Mouse (Mus musculus) lung, postnatal 0 days (tissue): ENCODE data around the gene Rilp.

ENCODE experiments used
- CTCF ChIP-seq: IDR thresholded peaks from 2 replicates; pipeline ENCODE4 v1.5.1; 2016; ENCODE audit warnings: antibody characterized with exemption, mild to moderate bottlenecking
- EP300 ChIP-seq: IDR thresholded peaks from 2 replicates; pipeline ENCODE4 v1.6.1; 2016; ENCODE audit warnings: antibody characterized with exemption, mild to moderate bottlenecking, control low read depth

DNA sequence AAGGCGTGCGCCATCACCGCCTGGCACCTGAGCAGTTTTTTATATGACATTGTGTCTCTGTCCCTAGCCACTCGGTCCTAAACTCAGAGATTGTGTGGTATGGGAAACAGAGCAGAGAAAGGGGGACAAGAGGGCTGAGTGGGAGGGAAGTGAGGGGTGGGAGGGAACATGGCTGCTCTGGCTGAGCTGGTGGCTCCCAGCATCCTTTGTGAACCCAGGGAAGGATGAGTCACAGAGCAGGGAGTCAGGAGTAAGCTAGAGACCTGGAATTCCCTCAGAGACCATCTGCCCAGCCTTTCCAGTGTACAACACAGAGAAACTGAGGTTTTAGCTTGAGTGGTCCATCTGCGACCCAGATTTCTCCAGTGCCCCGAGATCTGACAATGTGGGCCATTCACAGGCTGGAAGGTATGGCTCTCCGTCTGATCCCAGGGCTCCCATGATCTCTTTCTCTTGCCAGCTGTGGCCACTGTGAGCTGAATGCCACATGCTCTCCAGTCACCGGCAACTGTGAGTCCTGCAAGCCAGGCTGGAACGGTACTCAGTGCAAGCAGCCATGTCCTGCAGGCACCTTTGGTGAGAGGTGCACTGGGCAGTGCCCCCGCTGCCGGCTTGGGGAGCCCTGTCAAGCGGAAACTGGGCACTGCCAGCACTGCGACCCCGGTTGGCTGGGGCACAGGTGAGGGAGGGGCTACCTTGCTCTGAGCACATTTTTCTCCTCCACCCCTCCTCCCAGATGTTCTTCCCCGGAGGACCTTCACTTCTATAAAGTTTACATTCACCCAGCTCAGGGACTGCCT, 10.1 kb downstream of the Rilp start:
- TF ChIP-seq CTCF (no peak), EP300 (no peak)
